Mouse (Mus musculus) intestine, embryonic 14.5 days (tissue): ENCODE measurements around the gene Taok2. TPM values are rescaled to one million over a fixed set of nuclear protein-coding genes. Genes with fewer than 3 reads are reported as not detected.

ENCODE experiments used
- ATAC-seq: fragments of 200-750 bp; cut with Nextera tagmentation; replicated peaks from 2 replicates; pipeline ENCODE4 v1.8.0; 2017; ENCODE audit warnings: low read depth, moderate number of reproducible peaks, moderate TSS enrichment, moderate library complexity; ENCODE audit not compliant: low FRiP score, low TSS enrichment
- DNase-seq: peaks from one replicate; pipeline ENCODE4 v3.0.0-alpha.2; 2018; ENCODE audit warnings: low spot score
- H3K27ac ChIP-seq: fragments of 300-500 bp; sonication (generic); 2 replicates; pipeline ENCODE4 v1.5.1; 2014; ENCODE audit warnings: low read depth, mild to moderate bottlenecking, control low read depth
- H3K27me3 ChIP-seq: fragments of 300-500 bp; sonication (generic); replicated peaks from 2 replicates; pipeline ENCODE4 v1.6.1; 2014; ENCODE audit warnings: low read length, control low read depth; ENCODE audit not compliant: control insufficient read depth, insufficient read depth
- H3K36me3 ChIP-seq: fragments of 300-500 bp; sonication (generic); 2 replicates; pipeline ENCODE4 v1.6.1; 2014; ENCODE audit warnings: low read length, control low read depth; ENCODE audit not compliant: control insufficient read depth, insufficient read depth
- H3K4me1 ChIP-seq: fragments of 300-500 bp; sonication (generic); replicated peaks from 2 replicates; pipeline ENCODE4 v1.6.1; 2014; ENCODE audit warnings: low read length, control low read depth, mixed read lengths; ENCODE audit not compliant: control insufficient read depth, insufficient read depth
- H3K4me2 ChIP-seq: fragments of 300-500 bp; sonication (generic); 2 replicates; pipeline ENCODE4 v1.6.1; 2014; ENCODE audit warnings: low read length
- H3K4me3 ChIP-seq: fragments of 300-500 bp; sonication (generic); 2 replicates; pipeline ENCODE4 v1.5.1; 2014; ENCODE audit warnings: low read depth, low read length, control low read depth, mixed read lengths
- H3K9ac ChIP-seq: fragments of 300-500 bp; sonication (generic); 2 replicates; pipeline ENCODE4 v1.6.1; 2014; ENCODE audit warnings: mild to moderate bottlenecking, low read length
- H3K9me3 ChIP-seq: fragments of 300-500 bp; sonication (generic); 2 replicates; pipeline ENCODE4 v1.6.1; 2016; ENCODE audit warnings: low read length, control low read depth; ENCODE audit not compliant: control insufficient read depth
- WGBS: fragments of 180-500 bp; shearing (Covaris S2); extraction: QIAGEN DNeasy Blood & Tissue Kit; methylation state at CpG from one replicate; pipeline ENCODE4 v1.1.7; 2014; 5-methylcytosine and 5-hydroxymethylcytosine counted together
- polyA plus RNA-seq: library from polyadenylated mRNA; unstranded; fragments of >200 nt; fragmentation: Nextera tagmentation; extraction: Ambion mirVana; gene quantifications from 2 replicates; pipeline ENCODE4 v1.2.1, GENCODE M21; 2014

The Taok2 gene
- polyA plus RNA-seq, 1 experiment from 2014 or later, result 26.6 TPM

GRCm38 (mm10) chr7:126888852-126889251, 4.3 kb upstream of the Taok2 start:
- Histone ChIP-seq H3K36me3 (peaks cover 10% of the 10 kb centered on the region; the same call in 1 of the 2 replicates), H3K4me3 (no peak overlapping the region), H3K4me2 (no peak overlapping the region), H3K4me1 (no peaks in the 10 kb centered on the region; the same call in 1 of the 2 replicates), H3K9ac (no peak overlapping the region), H3K9me3 (no peaks in the 10 kb centered on the region), H3K27me3 (no peaks in the 10 kb centered on the region), H3K27ac (no peak overlapping the region)
- DNase-seq (no peak), ATAC-seq (no peak)
- 44% methylated on average over 7 of the region's 7 CpGs for WGBS

DNA sequence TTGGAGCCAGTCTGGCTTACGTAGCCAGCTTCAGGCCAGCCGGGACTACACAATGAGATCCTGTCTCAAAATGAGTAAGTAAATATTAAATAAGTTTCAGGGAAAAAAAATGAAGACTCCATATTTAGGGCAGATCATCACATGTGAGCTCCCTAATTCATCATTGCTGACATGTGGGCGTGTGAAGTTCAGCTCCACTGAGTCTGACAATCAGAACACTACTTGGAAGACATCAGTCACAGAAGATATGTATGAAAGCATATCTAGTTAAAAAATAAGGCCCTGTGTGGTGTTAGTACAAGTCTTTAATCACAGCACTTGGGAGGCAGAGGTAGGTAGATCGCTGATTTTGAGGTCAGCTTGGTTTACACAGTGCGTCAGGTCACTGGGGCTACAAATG, 2.8 kb upstream of the Taok2 start:
- 74% methylated on average over 5 of the region's 5 CpGs for WGBS

GRCm38 (mm10) chr7:126883731-126884181, 747 bp downstream of the Taok2 start:
- Histone ChIP-seq H3K4me1 (peaks cover 19% of the 10 kb centered on the region), H3K4me3 (peak overlapping the region; percentile 81), H3K27me3 (no peaks in the 10 kb centered on the region), H3K9me3 (no peaks in the 10 kb centered on the region), H3K9ac (peak overlapping the region; percentile 76), H3K36me3 (peaks cover 21% of the 10 kb centered on the region), H3K4me2 (peak overlapping the region; percentile 87), H3K27ac (peak overlapping the region; percentile 80)
- 1% methylated on average over 15 of the region's 15 CpGs for WGBS
- ATAC-seq (peak; percentile 4; the same call in 1 of the 2 replicates), DNase-seq (peak; percentile 58)

More for the DNA sequence above, 2.8 kb upstream of the Taok2 start:
- no peak for DNase-seq
- H3K4me1 ChIP-seq, result peaks cover 11% of the 10 kb centered on the region
- no peak overlapping the region for H3K4me3 ChIP-seq
- no peaks in the 10 kb centered on the region for H3K9me3 ChIP-seq
- H3K36me3 ChIP-seq, result peaks cover 10% of the 10 kb centered on the region; the same call in 1 of the 2 replicates
- H3K27ac ChIP-seq, result no peak overlapping the region
- no peak overlapping the region for H3K4me2 ChIP-seq
- no peak overlapping the region for H3K9ac ChIP-seq
- no peak for ATAC-seq
- no peaks in the 10 kb centered on the region for H3K27me3 ChIP-seq

DNA sequence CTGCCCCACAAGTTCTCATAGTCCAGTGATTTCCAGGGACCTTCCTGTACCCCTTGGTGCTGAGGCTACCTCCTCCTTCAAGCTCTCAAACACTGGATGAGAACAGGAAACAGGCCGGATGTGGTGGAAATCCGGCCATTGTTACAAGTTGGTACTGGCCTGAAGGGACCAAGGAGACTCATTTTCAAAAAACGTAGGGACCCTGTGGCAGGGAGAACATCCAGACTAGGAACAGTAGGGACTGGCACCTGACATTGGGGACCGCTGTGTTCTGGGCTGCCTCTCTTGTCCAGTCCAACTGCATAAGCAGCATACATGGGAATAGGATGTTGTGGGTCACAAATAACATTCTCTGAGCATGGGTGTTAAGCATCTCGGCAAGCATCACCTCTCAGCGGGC, 3.5 kb downstream of the Taok2 start:
- no peak for DNase-seq
- no peaks in the 10 kb centered on the region for H3K9me3 ChIP-seq
- no peak for ATAC-seq
- peaks cover 48% of the 10 kb centered on the region for H3K36me3 ChIP-seq
- no peak overlapping the region for H3K27ac ChIP-seq
- no peak overlapping the region for H3K9ac ChIP-seq
- H3K4me1 ChIP-seq, result peaks cover 19% of the 10 kb centered on the region
- no peak overlapping the region for H3K4me3 ChIP-seq
- no peaks in the 10 kb centered on the region for H3K27me3 ChIP-seq
- H3K4me2 ChIP-seq, result no peak overlapping the region
- 81% methylated on average over 6 of the region's 6 CpGs for WGBS

DNA sequence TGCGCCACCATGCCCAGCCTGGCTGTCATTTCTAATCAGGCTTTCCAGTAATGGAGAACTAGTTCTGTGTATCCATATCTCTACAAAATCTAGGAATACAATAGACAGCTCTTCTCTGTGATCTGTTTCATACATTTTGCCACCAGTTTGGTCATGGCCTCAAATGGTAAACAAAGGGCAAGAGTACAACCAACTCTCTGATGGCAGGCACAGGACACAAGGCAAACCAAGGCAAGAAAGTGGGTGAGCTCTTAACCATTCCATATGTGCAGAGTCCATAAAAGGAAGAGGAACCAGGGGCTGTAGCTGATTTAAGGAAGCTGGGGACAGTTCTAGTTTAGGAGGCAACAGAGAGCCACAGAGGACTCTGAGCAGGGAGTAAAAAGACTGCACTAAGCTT, 7.3 kb downstream of the Taok2 start:
- DNase-seq, result no peak
- H3K9me3 ChIP-seq, result no peaks in the 10 kb centered on the region
- 100% methylated on average over 1 of the region's 1 CpGs for WGBS
- H3K27me3 ChIP-seq, result no peaks in the 10 kb centered on the region
- no peak for ATAC-seq
- H3K27ac ChIP-seq, result no peak overlapping the region
- H3K4me1 ChIP-seq, result peaks cover 8% of the 10 kb centered on the region
- H3K36me3 ChIP-seq, result peaks cover 86% of the 10 kb centered on the region
- H3K9ac ChIP-seq, result no peak overlapping the region
- H3K4me3 ChIP-seq, result no peak overlapping the region
- H3K4me2 ChIP-seq, result no peak overlapping the region

DNA sequence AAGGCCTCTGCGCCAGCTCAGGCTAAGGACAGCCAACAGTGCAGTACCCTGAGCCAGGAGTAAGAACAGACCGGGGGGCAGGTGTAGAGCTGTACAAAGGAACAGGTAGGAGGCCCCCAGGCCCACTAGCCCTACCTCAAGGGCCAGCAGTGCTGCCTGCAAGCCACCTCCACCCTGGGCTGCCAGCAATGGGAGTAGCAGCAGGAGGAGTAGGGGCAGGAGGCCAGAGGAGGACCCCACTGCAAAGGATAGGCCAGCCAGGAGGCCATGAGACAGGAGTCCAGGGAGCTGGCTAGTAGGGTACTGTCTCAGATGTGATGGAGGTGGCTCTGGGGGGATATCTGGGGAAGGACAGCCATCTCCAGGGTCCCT, 14.0 kb downstream of the Taok2 start:
- 94% methylated on average over 2 of the region's 2 CpGs for WGBS

GRCm38 (mm10) chr7:126869780-126870519, 14.6 kb downstream of the Taok2 start:
- Histone ChIP-seq H3K9ac (no peak overlapping the region), H3K27me3 (no peaks in the 10 kb centered on the region), H3K9me3 (no peaks in the 10 kb centered on the region), H3K27ac (no peak overlapping the region), H3K4me2 (no peak overlapping the region), H3K4me1 (no peaks in the 10 kb centered on the region), H3K36me3 (peaks cover 100% of the 10 kb centered on the region), H3K4me3 (no peak overlapping the region)
- no peak for DNase-seq
- no peak for ATAC-seq
- 93% methylated on average over 23 of the region's 23 CpGs for WGBS

More for the DNA sequence above, 14.0 kb downstream of the Taok2 start:
- H3K9ac ChIP-seq, result no peak overlapping the region
- no peaks in the 10 kb centered on the region for H3K27me3 ChIP-seq
- peaks cover 100% of the 10 kb centered on the region for H3K36me3 ChIP-seq
- DNase-seq (no peak), ATAC-seq (no peak)
- H3K27ac ChIP-seq, result no peak overlapping the region
- H3K4me3 ChIP-seq, result no peak overlapping the region
- H3K4me1 ChIP-seq, result no peaks in the 10 kb centered on the region
- H3K9me3 ChIP-seq, result no peaks in the 10 kb centered on the region
- H3K4me2 ChIP-seq, result no peak overlapping the region

DNA sequence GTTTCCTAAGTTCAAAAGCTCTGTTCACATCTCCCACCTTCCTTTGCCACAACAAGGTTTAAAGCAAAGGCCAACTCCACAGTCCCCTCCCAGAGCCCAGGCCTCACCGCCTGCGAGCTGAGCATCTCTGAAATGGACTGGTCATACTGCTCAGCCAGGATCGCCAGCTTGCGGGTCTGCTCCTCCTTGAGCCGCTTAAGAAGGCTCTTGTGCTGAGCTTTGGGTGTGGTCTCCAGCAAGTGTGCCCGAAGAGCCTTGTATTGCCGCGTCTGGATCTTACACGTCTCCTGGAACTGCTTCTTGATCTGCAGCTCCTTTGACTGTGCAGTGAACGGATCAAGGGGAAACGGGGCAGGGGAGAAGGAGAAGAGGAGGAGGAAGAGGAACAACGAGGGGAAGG, 16.5 kb downstream of the Taok2 start:
- H3K9ac ChIP-seq, result no peak overlapping the region
- H3K4me3 ChIP-seq, result no peak overlapping the region
- no peaks in the 10 kb centered on the region for H3K9me3 ChIP-seq
- 87% methylated on average over 12 of the region's 12 CpGs for WGBS
- peaks cover 95% of the 10 kb centered on the region for H3K36me3 ChIP-seq
- no peak overlapping the region for H3K4me2 ChIP-seq
- H3K4me1 ChIP-seq, result peaks cover 14% of the 10 kb centered on the region
- H3K27ac ChIP-seq, result no peak overlapping the region
- no peaks in the 10 kb centered on the region for H3K27me3 ChIP-seq
- ATAC-seq (no peak), DNase-seq (no peak)

DNA sequence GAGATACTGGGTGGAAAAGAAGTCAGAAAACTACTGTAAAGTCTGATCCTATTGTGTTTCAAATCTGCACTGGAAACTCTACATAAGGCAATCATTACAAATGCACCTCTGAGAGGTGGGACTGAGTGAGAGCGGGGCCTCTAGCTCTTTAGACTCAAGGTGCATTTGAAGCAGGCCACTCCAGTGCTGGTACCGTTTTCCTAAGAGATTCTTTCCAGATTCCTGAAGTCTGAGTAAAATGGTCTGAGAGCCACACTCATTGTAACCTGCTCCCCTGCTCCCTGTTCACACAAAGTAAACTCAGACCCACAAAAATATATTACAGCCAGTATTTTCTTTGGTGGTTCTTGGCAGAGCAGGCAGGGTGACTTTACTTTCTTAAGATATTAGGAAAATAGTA, 17.0 kb downstream of the Taok2 start:
- H3K4me3 ChIP-seq, result no peak overlapping the region
- peaks cover 17% of the 10 kb centered on the region for H3K4me1 ChIP-seq
- peaks cover 90% of the 10 kb centered on the region for H3K36me3 ChIP-seq
- WGBS, result 92% methylated on average over 2 of the region's 2 CpGs
- no peak for ATAC-seq
- no peak overlapping the region for H3K4me2 ChIP-seq
- no peak for DNase-seq
- no peaks in the 10 kb centered on the region for H3K9me3 ChIP-seq
- H3K27me3 ChIP-seq, result no peaks in the 10 kb centered on the region
- H3K9ac ChIP-seq, result no peak overlapping the region
- H3K27ac ChIP-seq, result no peak overlapping the region
